Mouse (Mus musculus) left cerebral cortex, postnatal 36 days (tissue): ENCODE measurements around the gene Nuf2. TPM values are rescaled to one million over a fixed set of nuclear protein-coding genes. Genes with fewer than 3 reads are reported as not detected.
A peak's percentile ranks its signal among the peaks of the same experiment; 100 is the strongest.
"Not testable (repeated sequence)": the region's sequence is repeated elsewhere in the genome, so short reads cannot be mapped to it uniquely, and the experiment has no call there.

ENCODE experiments used
- DNase-seq, 2 experiments: peaks; one replicate each; pipeline ENCODE4 v3.0.0; 2021 to 2022; ENCODE audit warnings: low spot score in 2 of 2, mixed read lengths in 1 of 2
- intact Hi-C: fragments of 180-260 bp; cut with DNase I; formaldehyde crosslinking; loops from one replicate; pipeline ENCODE4 v1.15.1; 2025
- total RNA-seq, 2 experiments: library from RNA; stranded (reverse); gene quantifications; 2 replicates each; pipeline ENCODE4 v1.2.3; 2021

Nuf2 gene
- 1 to 10 TPM; 1.4 to 1.6 TPM for total RNA-seq

GRCm38 (mm10) chr1:169530876-169531701 is at the start of gene Nuf2:
Nuf2 (minus strand) TSS chr1:169531464.
- DNase-seq, result peak; percentile 98

GRCm38 (mm10) chr1:169579572-169579971 is 48.3 kb upstream of the Nuf2 start:
- no peak for DNase-seq
- intact Hi-C loops, result no loop called here

More at GRCm38 (mm10) chr1:169530876-169531701, at the start of gene Nuf2:
- intact Hi-C loops, result loop anchor here (5.0 to 10.0 kb wide), 4 partner anchors 121 to 604 kb away; partner anchors contain the start of gene Rgs4

GRCm38 (mm10) chr1:169574136-169574535 is 42.9 kb upstream of the Nuf2 start:
- intact Hi-C loops, result no loop called here
- no peak for DNase-seq

- DNase-seq, result no peak
- intact Hi-C loops, result no loop called here
Measured at GRCm38 (mm10) chr1:169555621-169556020, 24.4 kb upstream of the Nuf2 start.

- no peak for DNase-seq
- intact Hi-C loops, result no loop called here
Measured at GRCm38 (mm10) chr1:169555019-169555418, 23.8 kb upstream of the Nuf2 start.

GRCm38 (mm10) chr1:169553446-169553845 is 22.2 kb upstream of the Nuf2 start:
- DNase-seq, result no peak
- intact Hi-C loops, result no loop called here

- no peak for DNase-seq
- intact Hi-C loops, result no loop called here
Measured at GRCm38 (mm10) chr1:169540415-169540814, 9.2 kb upstream of the Nuf2 start.

GRCm38 (mm10) chr1:169531702-169532535 is 655 bp upstream of the Nuf2 start:
- intact Hi-C loops, result loop anchor here (1.0 to 10.0 kb wide), 6 partner anchors 120 to 603 kb away; partner anchors contain the start of gene Rgs4
- peak; percentile 43 to 71 for DNase-seq

- no peak for DNase-seq
- intact Hi-C loops, result loop anchor here (5.0 to 10.0 kb wide), 4 partner anchors 122 to 605 kb away; partner anchors contain the start of gene Rgs4
Measured at GRCm38 (mm10) chr1:169529996-169530518, 1.2 kb downstream of the Nuf2 start.

GRCm38 (mm10) chr1:169526006-169526680 is 5.1 kb downstream of the Nuf2 start:
- intact Hi-C loops, result no loop called here
- DNase-seq, result no peak

GRCm38 (mm10) chr1:169519337-169519736 is 11.9 kb downstream of the Nuf2 start:
- peak; percentile 23 to 29 for DNase-seq
- intact Hi-C loops, result no loop called here

GRCm38 (mm10) chr1:169517899-169518517 is 13.3 kb downstream of the Nuf2 start:
- intact Hi-C loops, DNase-seq: not testable (repeated sequence)

- intact Hi-C loops, result no loop called here
- DNase-seq, result no peak
Measured at GRCm38 (mm10) chr1:169517376-169517892, 13.8 kb downstream of the Nuf2 start.

- DNase-seq, result no peak
Measured at GRCm38 (mm10) chr1:169506354-169506753, 24.9 kb downstream of the Nuf2 start.

GRCm38 (mm10) chr1:169502876-169503275 is 28.4 kb downstream of the Nuf2 start:
- intact Hi-C loops, result no loop called here
- DNase-seq, result no peak

More at GRCm38 (mm10) chr1:169506354-169506753, 24.9 kb downstream of the Nuf2 start:
- intact Hi-C loops, result no loop called here

GRCm38 (mm10) chr1:169495621-169496020 is 35.6 kb downstream of the Nuf2 start:
- DNase-seq, result peak; percentile 36 to 49
- intact Hi-C loops, result no loop called here

GRCm38 (mm10) chr1:169491561-169491960 is 39.7 kb downstream of the Nuf2 start:
- intact Hi-C loops, result no loop called here
- DNase-seq, result no peak

- intact Hi-C loops, result no loop called here
- peak in 1 of 2 experiments; percentile 14 for DNase-seq
Measured at GRCm38 (mm10) chr1:169485408-169485885, 45.8 kb downstream of the Nuf2 start.

- DNase-seq, result no peak
- intact Hi-C loops, result no loop called here
Measured at GRCm38 (mm10) chr1:169484565-169484964, 46.7 kb downstream of the Nuf2 start.
